Mouse (Mus musculus) MEL (cell line): ENCODE data around the gene Rgs9. TPM values are rescaled to one million over a fixed set of nuclear protein-coding genes. Genes with fewer than 3 reads are reported as not detected.

ENCODE experiments used
- DNase-seq: peaks from one replicate; pipeline ENCODE4 v3.0.0; 2011; ENCODE audit warnings: low read depth, low spot score
- H3K27ac ChIP-seq: 2 replicates; pipeline ENCODE4 v1.5.1; 2012; ENCODE audit warnings: low read depth, mild to moderate bottlenecking, control low read depth, low read length, moderate library complexity; ENCODE audit not compliant: control insufficient read depth
- H3K27me3 ChIP-seq, 2 experiments: fragments of 150-350 bp in 1 of 2; sonication (generic) in 1 of 2; 2 replicates each; pipeline ENCODE4 v1.6.1; 2012; ENCODE audit warnings: low read length in 2 of 2, mild to moderate bottlenecking in 2 of 2, improper control_type of control experiment in 1 of 2, moderate library complexity in 1 of 2; ENCODE audit not compliant: insufficient read depth in 2 of 2, control insufficient read depth in 1 of 2
- H3K36me3 ChIP-seq, 2 experiments: 2 replicates each; pipeline ENCODE4 v1.6.1; 2012 to 2014; ENCODE audit warnings: low read length in 2 of 2, improper control_type of control experiment in 1 of 2, inconsistent platforms in 1 of 2, mild to moderate bottlenecking in 1 of 2; ENCODE audit not compliant: insufficient read depth in 2 of 2, control insufficient read depth in 1 of 2
- H3K4me1 ChIP-seq, 2 experiments: fragments of 150-350 bp in 1 of 2; sonication (generic) in 1 of 2; 2 replicates each; pipeline ENCODE4 v1.6.1; 2012; ENCODE audit warnings: low read length in 2 of 2, improper control_type of control experiment in 1 of 2, mild to moderate bottlenecking in 1 of 2; ENCODE audit not compliant: insufficient read depth in 2 of 2, control insufficient read depth in 1 of 2
- H3K4me3 ChIP-seq, 2 experiments: fragments of 150-350 bp in 1 of 2; sonication (generic) in 1 of 2; 2 replicates each; pipeline ENCODE4 v1.5.1; 2012; ENCODE audit warnings: low read depth in 2 of 2, low read length in 2 of 2, mild to moderate bottlenecking in 2 of 2, moderate library complexity in 2 of 2, control low read depth in 1 of 2, improper control_type of control experiment in 1 of 2; ENCODE audit not compliant: control insufficient read depth in 1 of 2, insufficient read depth in 1 of 2
- H3K79me2 ChIP-seq: 2 replicates; pipeline ENCODE4 v1.6.1; 2012; ENCODE audit warnings: mild to moderate bottlenecking, low read length, moderate library complexity; ENCODE audit not compliant: control insufficient read depth, poor library complexity, insufficient read depth
- H3K9ac ChIP-seq: 2 replicates; pipeline ENCODE4 v1.6.1; 2012; ENCODE audit warnings: low read depth, mild to moderate bottlenecking, control low read depth, low read length, moderate library complexity; ENCODE audit not compliant: control insufficient read depth, poor library complexity, severe bottlenecking
- H3K9me3 ChIP-seq: fragments of 150-350 bp; sonication (generic); replicated peaks from 2 replicates; pipeline ENCODE4 v1.6.1; 2012; ENCODE audit warnings: mild to moderate bottlenecking, low read length, improper control_type of control experiment, moderate library complexity; ENCODE audit not compliant: insufficient read depth
- CHD2 ChIP-seq: IDR thresholded peaks from 2 replicates; pipeline ENCODE4 v1.6.1; 2011; ENCODE audit warnings: low read length, improper control_type of control experiment
- CTCF ChIP-seq, 3 experiments: IDR thresholded peaks in 2 of 3; conservative IDR thresholded peaks in 1 of 3; 2 replicates each; pipeline ENCODE4 v1.5.1; 2011 to 2012; ENCODE audit warnings: low read length in 3 of 3, low read depth in 2 of 3, mild to moderate bottlenecking in 2 of 3, improper control_type of control experiment in 1 of 3, inconsistent platforms in 1 of 3, mixed read lengths in 1 of 3, moderate library complexity in 1 of 3; ENCODE audit not compliant: control insufficient read depth in 1 of 3, insufficient read depth in 1 of 3, poor library complexity in 1 of 3, severe bottlenecking in 1 of 3
- E2F4 ChIP-seq: IDR thresholded peaks from 2 replicates; pipeline ENCODE4 v1.6.1; 2011; ENCODE audit warnings: low read depth, low read length, improper control_type of control experiment, borderline replicate concordance
- ELF1 ChIP-seq: IDR thresholded peaks from 2 replicates; pipeline ENCODE4 v1.6.1; 2014; ENCODE audit warnings: low read depth, mild to moderate bottlenecking, inconsistent platforms, low read length, improper control_type of control experiment, moderate library complexity
- EP300 ChIP-seq, 2 experiments: IDR thresholded peaks; 2 replicates each; pipeline ENCODE4 v1.6.1; 2011; ENCODE audit warnings: improper control_type of control experiment in 2 of 2, low read length in 2 of 2, low read depth in 1 of 2, mild to moderate bottlenecking in 1 of 2
- GATA1 ChIP-seq: IDR thresholded peaks from 2 replicates; pipeline ENCODE4 v1.6.1; 2011; ENCODE audit warnings: low read depth, low read length, improper control_type of control experiment
- HCFC1 ChIP-seq: IDR thresholded peaks from 2 replicates; pipeline ENCODE4 v1.6.1; 2012; ENCODE audit warnings: low read depth, mild to moderate bottlenecking, inconsistent platforms, low read length, improper control_type of control experiment, moderate library complexity
- MAX ChIP-seq: IDR thresholded peaks from 2 replicates; pipeline ENCODE4 v1.6.1; 2011; ENCODE audit warnings: low read length, improper control_type of control experiment
- MXI1 ChIP-seq: IDR thresholded peaks from 2 replicates; pipeline ENCODE4 v1.6.1; 2011; ENCODE audit warnings: mild to moderate bottlenecking, low read depth, low read length, improper control_type of control experiment
- MYB ChIP-seq: IDR thresholded peaks from 2 replicates; pipeline ENCODE4 v1.6.1; 2011; ENCODE audit warnings: mild to moderate bottlenecking, low read depth, low read length, improper control_type of control experiment
- NELFE ChIP-seq: IDR thresholded peaks from 2 replicates; pipeline ENCODE4 v1.6.1; 2011; ENCODE audit warnings: low read depth, low read length, improper control_type of control experiment
- NRF1 ChIP-seq: IDR thresholded peaks from 2 replicates; pipeline ENCODE4 v1.6.1; 2014; ENCODE audit warnings: low read depth, mild to moderate bottlenecking, inconsistent platforms, low read length, improper control_type of control experiment, moderate library complexity; ENCODE audit not compliant: poor library complexity, insufficient read depth, severe bottlenecking
- POLR2AphosphoS2 ChIP-seq: IDR thresholded peaks from 2 replicates; pipeline ENCODE4 v1.6.1; 2011; ENCODE audit warnings: low read length, improper control_type of control experiment
- POLR2AphosphoS5 ChIP-seq: IDR thresholded peaks from 2 replicates; pipeline ENCODE4 v1.6.1; 2012; ENCODE audit warnings: low read depth, borderline replicate concordance, mild to moderate bottlenecking, inconsistent platforms, low read length, moderate library complexity, mixed read lengths
- RAD21 ChIP-seq: IDR thresholded peaks from 2 replicates; pipeline ENCODE4 v1.6.1; 2011; ENCODE audit warnings: mild to moderate bottlenecking, low read depth, low read length, improper control_type of control experiment
- RCOR1 ChIP-seq: IDR thresholded peaks from 2 replicates; pipeline ENCODE4 v1.6.1; 2012; ENCODE audit warnings: low read depth, mild to moderate bottlenecking, inconsistent platforms, low read length, improper control_type of control experiment
- SIN3A ChIP-seq: IDR thresholded peaks from 2 replicates; pipeline ENCODE4 v1.6.1; 2012; ENCODE audit warnings: low read length, improper control_type of control experiment, inconsistent platforms
- TAL1 ChIP-seq: IDR thresholded peaks from 2 replicates; pipeline ENCODE4 v1.6.1; 2012; ENCODE audit warnings: mild to moderate bottlenecking, inconsistent platforms, low read length, moderate library complexity, mixed read lengths
- TCF12 ChIP-seq: IDR thresholded peaks from 2 replicates; pipeline ENCODE4 v1.6.1; 2014; ENCODE audit warnings: low read depth, mild to moderate bottlenecking, inconsistent platforms, low read length, improper control_type of control experiment, moderate library complexity
- USF1 ChIP-seq: IDR thresholded peaks from 2 replicates; pipeline ENCODE4 v1.6.1; 2014; ENCODE audit warnings: low read depth, mild to moderate bottlenecking, inconsistent platforms, low read length, improper control_type of control experiment, moderate library complexity
- ZC3H11A ChIP-seq: IDR thresholded peaks from 2 replicates; pipeline ENCODE4 v1.6.1; 2012; ENCODE audit warnings: low read depth, mild to moderate bottlenecking, inconsistent platforms, low read length, improper control_type of control experiment
- ZMIZ1 ChIP-seq: IDR thresholded peaks from 2 replicates; pipeline ENCODE4 v1.6.1; 2012; ENCODE audit warnings: low read depth, mild to moderate bottlenecking, inconsistent platforms, low read length, improper control_type of control experiment, moderate library complexity
- ZNF384 ChIP-seq: IDR thresholded peaks from 2 replicates; pipeline ENCODE4 v1.6.1; 2012; ENCODE audit warnings: low read depth, mild to moderate bottlenecking, inconsistent platforms, low read length, improper control_type of control experiment
- polyA plus RNA-seq, 2 experiments: library from polyadenylated mRNA; stranded (reverse) in 1 of 2; unstranded in 1 of 2; fragments of >175 nt in 1 of 2; fragments of >200 nt in 1 of 2; gene quantifications; 2 replicates each; pipeline versions ENCODE4 v1.2.1 to v1.2.4; 2012; ENCODE audit warnings: low replicate concordance in 2 of 2, low read depth in 1 of 2; ENCODE audit not compliant: insufficient read length in 2 of 2, insufficient read depth in 1 of 2, missing spikeins in 1 of 2
- total RNA-seq: library from RNA; depleted of rRNA; stranded (reverse); fragments of 300-350 nt; gene quantifications from 2 replicates; pipeline ENCODE4 v1.2.3, GENCODE M21; 2012

Rgs9 gene
- total and polyA plus RNA-seq, 3 experiments: not detected

GRCm38 (mm10) chr11:109260561-109260960 lies 37.4 kb downstream of the Rgs9 start:
- Histone ChIP-seq H3K9me3 (no peaks in the 10 kb centered on the region), H3K27ac (no peak overlapping the region), H3K36me3 (no peaks in the 10 kb centered on the region), H3K4me3 (no peak overlapping the region), H3K9ac (no peak overlapping the region), H3K27me3 (no peaks in the 10 kb centered on the region), H3K4me1 (no peaks in the 10 kb centered on the region), H3K79me2 (no peaks in the 10 kb centered on the region)
- TF ChIP-seq TCF12 (no peak), POLR2AphosphoS2 (no peak), ZMIZ1 (no peak)
- no peak for DNase-seq

DNA sequence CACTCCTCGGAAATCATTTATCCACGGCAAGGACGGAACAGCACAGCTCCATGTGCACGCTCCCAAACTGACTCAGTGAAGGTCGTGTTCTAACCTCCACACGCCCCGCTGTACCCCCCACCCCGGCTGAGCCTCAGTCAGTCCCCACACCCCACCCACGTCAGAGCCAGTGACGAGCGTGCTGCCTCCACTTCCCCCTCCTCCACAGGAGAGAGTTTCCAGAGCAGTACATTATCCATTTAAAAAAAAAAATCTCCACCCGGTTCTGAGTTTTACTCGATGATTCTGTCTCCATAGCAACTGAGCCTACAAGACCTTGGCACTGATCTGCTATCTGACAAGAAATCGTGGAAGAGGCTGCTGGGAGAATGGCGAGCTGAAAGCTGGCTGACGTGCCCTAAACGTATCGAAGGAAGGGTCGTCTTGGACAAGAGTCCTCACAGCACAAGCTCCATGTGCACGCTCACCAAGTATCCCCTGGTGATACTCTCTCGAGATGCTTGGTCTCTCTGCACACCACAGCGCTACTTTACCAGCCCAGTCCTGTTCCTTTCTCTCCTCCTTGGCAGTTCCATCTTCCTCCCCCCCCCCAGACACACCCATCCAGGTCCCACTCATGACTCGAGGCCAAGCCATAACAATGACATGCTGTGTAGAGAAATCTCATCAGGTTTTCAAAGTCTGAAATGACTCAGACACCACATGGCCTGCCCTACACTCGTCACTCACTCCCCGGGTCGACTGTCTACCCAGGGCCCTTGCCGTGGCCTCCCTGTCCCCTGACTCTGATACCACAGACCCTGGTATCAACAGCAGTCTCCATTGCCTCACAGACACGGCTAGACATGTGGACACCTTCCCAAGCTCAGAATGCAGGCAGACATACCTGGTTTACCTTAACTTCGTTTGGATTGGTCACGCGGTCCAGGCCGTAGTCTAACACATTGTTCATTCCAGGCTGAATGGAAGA lies 38.7 kb downstream of the Rgs9 start:
- Histone ChIP-seq H3K27me3 (no peaks in the 10 kb centered on the region), H3K9ac (no peak overlapping the region), H3K27ac (no peak overlapping the region), H3K79me2 (no peaks in the 10 kb centered on the region), H3K4me1 (no peaks in the 10 kb centered on the region), H3K4me3 (no peak overlapping the region), H3K9me3 (no peaks in the 10 kb centered on the region), H3K36me3 (no peaks in the 10 kb centered on the region)
- DNase-seq: no peak
- TF ChIP-seq MYB (no peak), SIN3A (no peak), E2F4 (no peak), USF1 (no peak), POLR2AphosphoS5 (no peak), CTCF (IDR thresholded peaks at IDR 0.05 in 2 of 3, conservative IDR thresholded peaks at IDR 0.05 in 1 of 3; ENCODE audit: control insufficient read depth in 1 of 3, insufficient read depth in 1 of 3, low read depth in 2 of 3, low read length in 3 of 3, poor library complexity in 1 of 3, severe bottlenecking in 1 of 3) (no peak), NRF1 (no peak)

DNA sequence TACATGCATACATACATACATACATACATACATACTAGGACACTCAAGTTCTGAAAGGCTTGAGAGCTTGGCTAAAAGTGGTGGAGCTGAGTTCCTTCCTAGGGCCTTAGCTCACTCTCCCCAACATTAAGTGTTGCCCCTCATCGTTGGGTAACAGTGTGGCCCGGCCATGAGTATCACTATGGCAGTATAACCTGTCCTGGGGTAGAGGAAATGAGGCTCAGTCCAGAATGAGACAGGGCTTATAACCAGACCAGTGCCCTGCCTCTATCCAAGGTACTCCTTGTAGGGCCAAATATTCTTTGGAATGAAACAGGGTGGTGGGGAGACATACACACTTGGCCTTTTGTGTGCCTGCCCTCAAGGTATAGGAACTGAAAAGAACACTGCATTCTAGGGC lies 40.1 kb downstream of the Rgs9 start:
- H3K9ac ChIP-seq: no peak overlapping the region
- TF ChIP-seq ZMIZ1 (no peak), MYB (no peak), USF1 (no peak), ZC3H11A (no peak), TAL1 (no peak), MXI1 (no peak), HCFC1 (no peak), TCF12 (no peak), RCOR1 (no peak), POLR2AphosphoS5 (no peak), NELFE (no peak), MAX (no peak), ZNF384 (no peak), EP300 (IDR thresholded peaks at IDR 0.05; ENCODE audit: low read depth in 1 of 2, low read length in 2 of 2) (no peak), ELF1 (no peak), GATA1 (no peak), RAD21 (no peak), SIN3A (no peak), E2F4 (no peak), CHD2 (no peak)
- no peaks in the 10 kb centered on the region for H3K79me2 ChIP-seq
- no peak overlapping the region for H3K27ac ChIP-seq
- DNase-seq: no peak
- H3K27me3 ChIP-seq: no peaks in the 10 kb centered on the region
- no peaks in the 10 kb centered on the region for H3K36me3 ChIP-seq
- no peaks in the 10 kb centered on the region for H3K4me1 ChIP-seq
- no peaks in the 10 kb centered on the region for H3K9me3 ChIP-seq
- no peak overlapping the region for H3K4me3 ChIP-seq
